Mouse (Mus musculus) kidney, postnatal 4 days (tissue): ENCODE data around the gene S100a8.

Experiments used
- DNase-seq, 2 experiments: peaks; one replicate each; pipeline ENCODE4 v3.0.0; 2021; ENCODE audit warnings: mixed read lengths in 2 of 2

The S100a8 gene

GRCm38 (mm10) chr3:90668846-90669245, at the start of gene S100a8:
Gene S100a8 (plus strand): TSS chr3:90668978.
- DNase-seq, result peak; percentile 18 to 24

GRCm38 (mm10) chr3:90621552-90621951, 47.2 kb upstream of the S100a8 start:
- DNase-seq, result no peak

- DNase-seq, result peak; percentile 84 to 87
Measured at GRCm38 (mm10) chr3:90623435-90624071, 45.2 kb upstream of the S100a8 start.

- DNase-seq, result no peak
Measured at GRCm38 (mm10) chr3:90625496-90625895, 43.3 kb upstream of the S100a8 start.

- DNase-seq, result no peak
Measured at GRCm38 (mm10) chr3:90626266-90627021, 42.3 kb upstream of the S100a8 start.

GRCm38 (mm10) chr3:90627366-90627765, 41.4 kb upstream of the S100a8 start:
- DNase-seq, result no peak

- peak; percentile 42 to 55 for DNase-seq
Measured at GRCm38 (mm10) chr3:90627807-90628206, 41.0 kb upstream of the S100a8 start.

- no peak for DNase-seq
Measured at GRCm38 (mm10) chr3:90629298-90629697, 39.5 kb upstream of the S100a8 start.

- no peak for DNase-seq
Measured at GRCm38 (mm10) chr3:90631984-90632383, 36.8 kb upstream of the S100a8 start.

GRCm38 (mm10) chr3:90638511-90639275, 30.1 kb upstream of the S100a8 start:
- DNase-seq, result no peak

- peak; percentile 49 to 52 for DNase-seq
Measured at GRCm38 (mm10) chr3:90639511-90640154, 29.1 kb upstream of the S100a8 start.

- no peak for DNase-seq
Measured at GRCm38 (mm10) chr3:90640981-90641380, 27.8 kb upstream of the S100a8 start.

GRCm38 (mm10) chr3:90644220-90644619, 24.6 kb upstream of the S100a8 start:
- peak; percentile 74 to 77 for DNase-seq

GRCm38 (mm10) chr3:90647291-90647690, 21.5 kb upstream of the S100a8 start:
- DNase-seq, result no peak

- DNase-seq, result no peak
Measured at GRCm38 (mm10) chr3:90648981-90649380, 19.8 kb upstream of the S100a8 start.

GRCm38 (mm10) chr3:90649832-90650231, 18.9 kb upstream of the S100a8 start:
- no peak for DNase-seq

- peak; percentile 83 to 85 for DNase-seq
Measured at GRCm38 (mm10) chr3:90652878-90653508, 15.8 kb upstream of the S100a8 start.

GRCm38 (mm10) chr3:90653717-90654116, 15.1 kb upstream of the S100a8 start, which contains the start of gene S100a7a:
Gene S100a7a (plus strand): TSS chr3:90654017.
- no peak for DNase-seq

- DNase-seq, result peak; percentile 15 to 27
Measured at GRCm38 (mm10) chr3:90657405-90657804, 11.4 kb upstream of the S100a8 start.

GRCm38 (mm10) chr3:90659364-90660044, 9.3 kb upstream of the S100a8 start:
- no peak for DNase-seq

- DNase-seq, result peak in 1 of 2 experiments; percentile 9
Measured at GRCm38 (mm10) chr3:90664219-90664618, 4.6 kb upstream of the S100a8 start.

GRCm38 (mm10) chr3:90678656-90679055, 9.9 kb downstream of the S100a8 start:
- DNase-seq, result no peak
